Mouse (Mus musculus) liver (tissue): ENCODE data around the gene Birc6.
A peak's percentile ranks its signal among the peaks of the same experiment; 100 is the strongest.

Experiments
- DNase-seq: peaks from one replicate; pipeline ENCODE4 v3.0.0-alpha.2; 2020; ENCODE audit warnings: mixed read lengths

Birc6 gene

GRCm38 (mm10) chr17:74527729-74528607 lies at the start of gene Birc6:
TSS of gene Birc6 (plus strand) at chr17:74528295.
- peak; percentile 100 for DNase-seq

GRCm38 (mm10) chr17:74480361-74481069 lies 47.6 kb upstream of the Birc6 start:
- no peak for DNase-seq

- peak; percentile 96 for DNase-seq
These were observed 38.8 kb upstream of the Birc6 start, which contains the start of gene Yipf4 for GRCm38 (mm10) chr17:74489024-74489900. TSS of gene Yipf4 (plus strand) at chr17:74489493.

- DNase-seq = no peak
These were observed 38.2 kb upstream of the Birc6 start for GRCm38 (mm10) chr17:74489901-74490220.

GRCm38 (mm10) chr17:74491565-74491964 lies 36.5 kb upstream of the Birc6 start:
- DNase-seq = peak; percentile 22

- DNase-seq = no peak
These were observed 27.9 kb upstream of the Birc6 start for GRCm38 (mm10) chr17:74500204-74500603.

GRCm38 (mm10) chr17:74501085-74501484 lies 27.0 kb upstream of the Birc6 start:
- DNase-seq = no peak

GRCm38 (mm10) chr17:74507934-74508333 lies 20.2 kb upstream of the Birc6 start:
- DNase-seq = no peak

GRCm38 (mm10) chr17:74508600-74508999 lies 19.5 kb upstream of the Birc6 start:
- DNase-seq = no peak

GRCm38 (mm10) chr17:74512308-74512707 lies 15.8 kb upstream of the Birc6 start:
- DNase-seq = no peak

GRCm38 (mm10) chr17:74522797-74523723 lies 5.0 kb upstream of the Birc6 start:
- no peak for DNase-seq

- no peak for DNase-seq
These were observed 2.0 kb upstream of the Birc6 start for GRCm38 (mm10) chr17:74526117-74526516.

GRCm38 (mm10) chr17:74526806-74527653 lies 1.1 kb upstream of the Birc6 start:
- no peak for DNase-seq

GRCm38 (mm10) chr17:74528648-74529532 lies 795 bp downstream of the Birc6 start:
- peak; percentile 76 for DNase-seq

- DNase-seq = no peak
These were observed 1.4 kb downstream of the Birc6 start for GRCm38 (mm10) chr17:74529533-74529824.

GRCm38 (mm10) chr17:74534971-74535370 lies 6.9 kb downstream of the Birc6 start:
- no peak for DNase-seq

- no peak for DNase-seq
These were observed 9.4 kb downstream of the Birc6 start for GRCm38 (mm10) chr17:74537526-74537925.

- no peak for DNase-seq
These were observed 15.5 kb downstream of the Birc6 start for GRCm38 (mm10) chr17:74543615-74544014.

GRCm38 (mm10) chr17:74554118-74554517 lies 26.0 kb downstream of the Birc6 start:
- no peak for DNase-seq

GRCm38 (mm10) chr17:74559891-74560290 lies 31.8 kb downstream of the Birc6 start:
- DNase-seq = no peak
